Mouse (Mus musculus) gastrocnemius, adult 2 months (tissue): ENCODE data around the gene Lrrc42. TPM values are rescaled to one million over a fixed set of nuclear protein-coding genes. Genes with fewer than 3 reads are reported as not detected.

Source experiments
- DNase-seq: peaks from one replicate; pipeline ENCODE4 v3.0.0; 2022
- H3K27ac ChIP-seq: fragments of 200-600 bp; 2 replicates; pipeline ENCODE4 v1.8.1; 2022; ENCODE audit warnings: mild to moderate bottlenecking
- H3K4me3 ChIP-seq: fragments of 200-600 bp; 2 replicates; pipeline ENCODE4 v1.8.1; 2022; ENCODE audit warnings: mild to moderate bottlenecking, moderate library complexity
- CTCF ChIP-seq: fragments of 200-600 bp; IDR thresholded peaks from 2 replicates; pipeline ENCODE4 v1.8.1; 2022; ENCODE audit warnings: antibody characterized with exemption, mild to moderate bottlenecking, moderate library complexity
- intact Hi-C: fragments of 180-260 bp; cut with DNase I; formaldehyde crosslinking; loops from one replicate; pipeline ENCODE4 v1.15.1; 2025
- total RNA-seq, 2 experiments: library from RNA; stranded (reverse); gene quantifications; 2 replicates each; pipeline ENCODE4 v1.2.3; 2021

Lrrc42 gene
- total RNA-seq, 2 experiments from 2014 or later: 8.0 to 8.2 TPM

DNA sequence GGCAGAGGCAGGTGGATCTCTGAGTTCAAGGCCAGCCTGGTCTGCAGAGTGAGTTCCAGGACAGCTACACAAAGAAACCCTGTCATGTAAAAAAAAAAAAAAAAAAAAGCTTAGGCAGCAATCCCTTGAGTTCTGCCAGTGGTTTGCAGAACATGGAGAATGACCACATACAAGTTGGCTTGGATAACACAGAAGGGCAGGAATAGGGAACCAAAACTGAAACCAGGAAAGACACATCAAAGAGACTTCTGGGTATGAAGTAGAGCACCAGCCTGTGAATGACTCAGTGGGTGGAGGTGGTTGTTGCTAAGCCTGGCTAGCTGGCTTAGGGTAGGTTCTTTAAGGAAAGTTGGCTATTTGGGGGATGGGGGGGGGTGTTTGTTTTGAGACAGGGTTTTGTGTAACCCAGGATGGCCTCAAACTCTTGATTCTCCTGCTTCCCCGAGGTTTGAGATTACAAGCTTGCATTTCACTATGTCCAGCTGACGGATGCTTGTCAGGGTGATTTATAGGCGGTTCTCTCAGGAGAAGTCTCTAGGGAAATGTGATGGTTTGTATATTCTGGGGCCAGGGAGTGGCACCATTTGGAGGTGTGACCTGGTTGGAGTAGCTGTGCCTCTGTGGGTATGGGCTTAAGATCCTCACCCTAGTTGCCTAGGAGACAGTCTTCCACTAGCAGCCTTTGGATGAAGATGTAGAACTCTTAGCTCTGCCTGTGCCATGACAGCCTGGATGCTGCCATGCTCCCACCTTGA lies 32.3 kb upstream of the Lrrc42 start:
- DNase-seq: no peak
- intact Hi-C loops: no loop called here
- TF ChIP-seq CTCF: no peak
- Histone ChIP-seq H3K4me3 (no peak overlapping the region), H3K27ac (no peak overlapping the region)

- TF ChIP-seq CTCF: no peak
- intact Hi-C loops: no loop called here
Observed at GRCm38 (mm10) chr4:107280843-107281475, 27.6 kb upstream of the Lrrc42 start.

GRCm38 (mm10) chr4:107278188-107278707 lies 24.9 kb upstream of the Lrrc42 start:
- Histone ChIP-seq H3K4me3 (peak overlapping the region; percentile 9; the same call in 1 of the 2 replicates), H3K27ac (peak overlapping the region; percentile 68)
- no peak for TF ChIP-seq CTCF
- intact Hi-C loops: no loop called here
- peak; percentile 37 for DNase-seq

More at GRCm38 (mm10) chr4:107280843-107281475, 27.6 kb upstream of the Lrrc42 start:
- no peak overlapping the region for H3K4me3 ChIP-seq
- DNase-seq: no peak
- no peak overlapping the region for H3K27ac ChIP-seq

DNA sequence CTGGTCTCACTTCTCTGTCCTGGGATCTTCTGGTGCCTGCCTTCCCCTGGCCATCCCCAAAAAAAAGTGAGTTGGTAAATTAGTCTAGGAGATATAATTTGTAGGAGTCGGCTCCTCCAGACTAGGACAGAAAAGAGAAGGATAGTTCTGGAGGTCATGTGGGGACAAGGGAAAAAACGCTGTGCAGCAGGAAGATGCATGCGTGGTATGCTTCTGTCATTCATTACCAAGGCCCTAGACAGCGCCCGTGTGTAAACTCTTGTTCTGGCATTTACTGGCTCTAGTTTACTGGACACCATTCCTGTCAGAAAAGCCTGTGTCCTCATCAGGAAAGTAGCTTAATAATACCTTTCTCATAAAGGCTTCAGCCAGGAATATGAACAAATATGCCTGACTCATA lies 21.2 kb upstream of the Lrrc42 start:
- intact Hi-C loops: no loop called here
- peak overlapping the region; percentile 38 for H3K27ac ChIP-seq
- no peak for TF ChIP-seq CTCF
- no peak for DNase-seq
- no peak overlapping the region for H3K4me3 ChIP-seq

DNA sequence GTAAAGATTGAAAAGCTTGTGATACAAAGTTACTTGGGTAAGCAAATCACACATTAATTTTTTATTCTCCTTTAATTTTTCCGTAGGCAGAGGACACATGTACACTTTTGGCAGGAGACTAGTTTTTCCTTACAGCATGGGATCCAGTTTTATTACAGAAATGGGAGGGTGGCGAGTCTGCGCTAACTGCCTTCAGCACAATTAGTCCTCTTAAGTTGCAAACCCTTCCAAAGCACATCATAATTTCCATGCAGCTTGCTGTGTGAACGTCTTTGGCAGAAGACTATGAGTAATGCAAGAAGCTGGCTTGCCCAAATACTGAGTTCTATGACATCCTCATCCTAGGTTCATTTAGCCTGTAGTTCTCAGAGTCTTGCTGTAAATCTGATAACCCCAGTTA lies 20.4 kb upstream of the Lrrc42 start:
- DNase-seq: no peak
- Histone ChIP-seq H3K4me3 (no peak overlapping the region), H3K27ac (no peak overlapping the region)
- intact Hi-C loops: no loop called here
- TF ChIP-seq CTCF: no peak

GRCm38 (mm10) chr4:107260001-107260400 lies 6.7 kb upstream of the Lrrc42 start:
- TF ChIP-seq CTCF: no peak
- DNase-seq: no peak
- H3K27ac ChIP-seq: no peak overlapping the region
- intact Hi-C loops: no loop called here
- H3K4me3 ChIP-seq: no peak overlapping the region

DNA sequence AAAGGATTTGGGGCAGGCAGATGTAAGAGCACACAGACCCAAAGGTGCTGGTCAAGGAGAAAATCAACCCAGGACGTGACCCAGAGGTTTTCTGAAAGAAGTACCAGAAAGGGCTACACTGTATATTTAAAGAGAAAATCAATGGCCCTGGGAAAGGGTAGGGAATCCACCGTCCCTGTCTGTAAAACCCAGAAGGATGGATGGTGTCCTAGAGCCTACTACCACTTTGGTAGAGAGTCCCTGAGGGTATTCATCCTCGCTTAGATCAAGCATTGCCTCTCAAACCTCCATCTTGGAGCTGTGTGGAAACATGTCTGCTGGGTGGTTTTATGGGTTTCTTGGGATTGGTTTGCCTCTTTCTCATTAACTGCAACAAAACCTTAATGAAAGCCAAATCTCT lies 1.1 kb upstream of the Lrrc42 start:
- no peak for TF ChIP-seq CTCF
- intact Hi-C loops: loop anchor here (5.0 kb wide), 2 partner anchors 113 to 398 kb away; partner anchors contain the start of gene Ndc1

GRCm38 (mm10) chr4:107252522-107252921 lies 810 bp downstream of the Lrrc42 start:
- intact Hi-C loops: loop anchor here (5.0 kb wide), 2 partner anchors 115 to 400 kb away; partner anchors contain the start of gene Ndc1
- Histone ChIP-seq H3K27ac (peak overlapping the region; percentile 91), H3K4me3 (peak overlapping the region; percentile 78)
- DNase-seq: no peak
- TF ChIP-seq CTCF: no peak

More for the DNA sequence above, 1.1 kb upstream of the Lrrc42 start:
- peak overlapping the region; percentile 78 for H3K4me3 ChIP-seq
- peak overlapping the region; percentile 91 for H3K27ac ChIP-seq
- no peak for DNase-seq

GRCm38 (mm10) chr4:107250494-107250893 lies 2.8 kb downstream of the Lrrc42 start:
- Histone ChIP-seq H3K4me3 (no peak overlapping the region), H3K27ac (no peak overlapping the region)
- peak; percentile 76 for TF ChIP-seq CTCF
- intact Hi-C loops: loop anchor here (1.0 to 5.0 kb wide), 3 partner anchors 99 to 402 kb away; partner anchors contain the start of gene Ndc1
- peak; percentile 34 for DNase-seq

DNA sequence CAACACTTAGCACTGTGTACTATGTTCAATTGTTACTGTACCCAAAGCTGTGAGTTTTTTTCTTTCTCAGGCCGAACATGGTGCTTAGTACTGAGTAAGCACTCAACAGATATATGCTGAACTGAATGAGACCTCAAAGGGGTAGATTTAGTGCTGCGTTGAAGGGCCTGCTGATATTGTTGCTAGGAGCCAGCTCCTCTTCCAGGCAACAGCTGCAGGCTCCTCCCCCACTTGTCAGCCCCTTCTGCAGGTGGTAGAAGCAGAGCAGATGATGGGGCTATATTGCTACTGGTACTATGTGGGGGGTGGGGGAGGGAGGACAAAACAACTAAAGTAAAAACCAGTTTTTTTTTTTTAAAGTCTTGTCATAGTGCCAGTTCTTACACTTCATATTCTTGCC lies 3.9 kb downstream of the Lrrc42 start:
- no peak overlapping the region for H3K27ac ChIP-seq
- intact Hi-C loops: no loop called here
- DNase-seq: no peak

DNA sequence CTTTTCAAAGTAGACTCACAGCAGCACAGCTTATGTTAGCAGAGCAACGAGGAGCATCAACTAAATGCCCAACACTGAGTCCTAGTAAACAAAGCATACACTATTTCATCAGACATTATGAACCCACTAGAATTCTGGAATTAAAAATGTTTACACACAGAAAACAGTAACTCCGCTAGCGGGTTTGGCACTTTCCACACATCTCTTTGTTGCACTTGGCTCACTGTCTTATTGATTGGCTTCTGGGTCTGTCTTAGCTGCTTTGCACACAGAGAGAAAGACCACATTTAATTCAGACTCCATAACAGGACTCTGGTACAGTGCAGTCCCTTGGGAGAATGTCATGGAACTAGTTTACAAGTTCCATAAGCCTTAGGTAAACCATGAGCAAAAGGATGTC lies 5.3 kb downstream of the Lrrc42 start:
- no peak overlapping the region; the same call in 1 of the 2 replicates for H3K27ac ChIP-seq
- intact Hi-C loops: no loop called here
- no peak for DNase-seq
- no peak overlapping the region for H3K4me3 ChIP-seq
- no peak for TF ChIP-seq CTCF

More for the DNA sequence above, 3.9 kb downstream of the Lrrc42 start:
- TF ChIP-seq CTCF: no peak
- no peak overlapping the region for H3K4me3 ChIP-seq

DNA sequence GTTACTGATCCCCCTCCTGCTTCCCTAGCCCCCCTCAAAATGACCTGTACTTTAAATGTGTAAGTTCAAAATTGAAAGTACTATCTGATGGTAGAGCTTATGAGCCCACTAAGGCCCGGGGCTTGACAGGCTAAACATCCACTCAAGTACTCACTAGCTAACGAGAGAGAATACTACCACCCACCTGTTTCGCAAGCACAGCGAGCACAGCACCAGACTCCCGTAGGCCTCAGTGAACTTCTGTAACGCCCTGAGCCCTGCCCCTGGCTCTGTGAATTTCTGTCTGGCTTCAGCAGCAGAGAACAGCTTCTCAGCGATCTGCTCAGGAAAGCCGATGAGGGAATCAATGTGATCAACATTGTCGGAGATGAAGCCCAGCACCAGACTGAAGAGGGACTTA lies 6.2 kb downstream of the Lrrc42 start:
- intact Hi-C loops: no loop called here
- DNase-seq: peak; percentile 22
- H3K27ac ChIP-seq: peak overlapping the region; percentile 56
- TF ChIP-seq CTCF: no peak
- H3K4me3 ChIP-seq: no peak overlapping the region; the same call in 1 of the 2 replicates

DNA sequence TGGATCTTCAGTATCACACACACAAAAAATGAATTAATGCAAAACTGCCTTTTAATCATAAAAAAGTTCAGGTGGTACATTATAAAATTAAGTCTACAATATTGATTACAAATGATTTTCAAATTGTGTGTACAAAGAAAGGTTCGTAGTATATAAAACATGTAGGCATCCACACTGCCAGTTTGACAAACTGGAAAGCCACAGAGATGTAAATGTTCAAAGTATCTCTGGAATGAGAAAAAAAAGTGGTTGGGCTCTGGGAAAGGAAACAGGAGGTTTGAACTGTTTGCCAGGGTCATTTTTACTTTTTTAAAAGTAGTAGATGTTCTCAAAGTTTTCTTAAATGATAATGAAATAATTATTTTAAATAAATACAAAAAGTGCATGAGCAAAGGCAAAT lies 7.3 kb downstream of the Lrrc42 start:
- no peak for TF ChIP-seq CTCF
- no peak for DNase-seq
- Histone ChIP-seq H3K27ac (peak overlapping the region; percentile 56; the same call in 1 of the 2 replicates), H3K4me3 (no peak overlapping the region)
- intact Hi-C loops: no loop called here
